Mouse (Mus musculus) urinary bladder, adult 18-20 months (tissue): Measurements from ENCODE around the gene Snx9.

Experiments used
- DNase-seq, 2 experiments: peaks; one replicate each; pipeline ENCODE4 v3.0.0; 2022; ENCODE audit warnings: low spot score in 2 of 2, mixed read lengths in 2 of 2

The Snx9 gene

DNA sequence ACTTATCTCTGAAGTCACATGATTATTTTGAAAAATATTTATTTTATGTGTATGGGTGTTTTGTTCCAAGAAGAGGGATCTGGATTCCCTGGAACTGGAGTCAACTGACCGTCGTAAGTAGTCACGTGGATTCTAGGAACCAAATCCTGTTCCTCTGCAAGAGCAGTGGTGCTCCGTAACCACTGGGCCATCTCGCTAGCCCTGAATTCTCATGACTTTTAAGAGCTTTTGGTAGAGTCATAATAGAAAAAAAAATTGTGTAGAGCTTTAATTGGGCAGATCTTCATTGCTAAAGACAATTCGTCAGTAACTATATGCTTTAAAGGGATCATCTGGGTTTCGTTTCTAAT lies 2.5 kb downstream of the Snx9 start:
- no peak for DNase-seq

DNA sequence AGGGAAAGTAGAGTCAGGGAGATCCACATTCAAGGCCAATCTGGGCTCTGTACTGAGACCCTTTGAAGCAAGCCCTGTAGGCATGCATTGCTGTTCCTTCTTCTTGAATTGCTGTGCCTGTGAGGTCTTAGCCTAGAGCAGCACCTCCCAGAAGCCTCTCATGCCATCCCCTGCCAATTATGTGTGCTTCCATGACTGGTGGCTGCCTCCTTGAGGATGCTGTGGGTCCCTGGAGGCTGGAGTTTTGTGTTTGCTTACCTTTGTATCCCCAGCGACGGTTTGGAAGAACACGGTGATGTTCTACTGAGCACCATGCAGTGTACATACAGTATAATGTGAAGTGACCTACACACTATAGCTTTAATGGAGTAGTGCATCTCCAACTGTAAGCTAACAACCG lies 4.2 kb downstream of the Snx9 start:
- no peak for DNase-seq

DNA sequence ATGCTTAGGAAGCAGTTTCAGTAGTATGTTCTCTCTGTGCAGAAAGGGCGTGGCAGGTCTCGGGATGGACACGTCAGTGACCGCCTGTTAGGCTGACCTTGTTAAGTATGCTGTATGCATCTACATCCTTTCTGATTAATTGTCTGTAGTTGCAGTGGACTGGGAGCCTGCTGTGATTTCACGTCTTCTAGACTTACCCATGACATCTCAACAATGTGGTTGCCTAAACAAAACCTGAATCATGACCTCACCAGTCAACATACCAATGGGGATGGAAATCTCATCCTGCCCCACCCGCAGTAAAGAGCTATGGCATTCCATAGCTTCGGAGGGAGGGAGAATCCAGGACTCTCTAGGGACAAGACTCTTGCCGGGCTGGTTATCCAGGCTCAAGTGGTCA lies 5.0 kb downstream of the Snx9 start:
- DNase-seq: no peak

DNA sequence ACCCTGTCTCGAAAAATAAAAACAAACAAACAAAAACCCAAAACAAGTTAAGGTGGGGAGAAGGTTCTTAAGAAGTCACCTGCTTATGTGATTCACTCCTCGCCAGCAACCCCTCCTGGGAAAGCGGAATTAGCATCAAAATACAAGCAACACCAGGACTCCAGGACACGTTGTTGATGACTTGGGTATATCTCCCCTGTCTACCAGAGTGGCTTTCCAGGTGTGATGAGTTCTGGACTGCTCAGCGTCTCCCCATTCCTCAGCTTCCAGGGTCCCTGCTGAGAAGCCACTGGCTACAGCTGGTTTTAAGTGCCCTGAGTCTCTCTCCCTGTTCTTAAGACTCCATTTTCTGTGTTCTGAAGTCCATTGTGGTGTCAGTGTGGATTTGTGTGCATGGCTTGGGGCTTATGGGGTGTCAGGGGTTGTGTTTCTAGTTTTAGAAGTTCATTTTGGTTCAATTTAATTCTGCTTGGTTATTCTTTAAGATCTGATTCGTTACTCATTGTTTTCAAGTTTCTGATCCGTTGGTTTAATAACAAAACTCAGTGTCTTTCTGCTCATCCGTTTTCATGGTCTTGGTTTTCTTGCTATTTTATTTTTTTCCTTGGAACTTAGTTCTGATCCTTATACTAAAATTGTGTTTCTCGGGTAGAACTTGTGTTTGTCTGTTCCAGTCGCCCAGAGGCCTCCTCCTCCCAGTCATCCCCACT lies 7.7 kb downstream of the Snx9 start:
- no peak for DNase-seq

DNA sequence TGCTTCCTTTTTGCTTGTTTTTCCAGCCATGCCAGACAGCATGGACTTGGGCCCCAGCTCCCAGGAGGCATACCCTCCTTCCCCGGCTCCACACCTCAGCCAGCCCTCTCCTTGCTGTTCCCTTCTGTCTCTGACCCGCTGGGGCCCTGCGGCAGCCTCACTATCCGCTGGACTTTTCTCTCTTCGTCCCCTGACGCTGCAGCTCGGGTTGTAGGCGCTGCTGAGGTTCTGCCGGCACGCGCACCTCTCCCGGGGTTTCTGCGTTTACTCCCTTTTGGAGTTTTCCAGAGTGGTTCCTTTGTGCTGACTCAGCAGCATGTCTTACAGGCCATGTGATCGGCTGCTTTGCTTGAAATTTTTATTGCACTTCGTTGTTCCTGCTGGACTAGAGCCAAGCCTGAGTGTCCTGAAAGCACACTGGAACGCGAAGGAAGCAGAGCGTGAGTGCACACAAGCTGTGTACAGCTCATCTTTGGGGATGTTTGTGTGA lies 8.3 kb downstream of the Snx9 start:
- peak; percentile 46 to 74 for DNase-seq

DNA sequence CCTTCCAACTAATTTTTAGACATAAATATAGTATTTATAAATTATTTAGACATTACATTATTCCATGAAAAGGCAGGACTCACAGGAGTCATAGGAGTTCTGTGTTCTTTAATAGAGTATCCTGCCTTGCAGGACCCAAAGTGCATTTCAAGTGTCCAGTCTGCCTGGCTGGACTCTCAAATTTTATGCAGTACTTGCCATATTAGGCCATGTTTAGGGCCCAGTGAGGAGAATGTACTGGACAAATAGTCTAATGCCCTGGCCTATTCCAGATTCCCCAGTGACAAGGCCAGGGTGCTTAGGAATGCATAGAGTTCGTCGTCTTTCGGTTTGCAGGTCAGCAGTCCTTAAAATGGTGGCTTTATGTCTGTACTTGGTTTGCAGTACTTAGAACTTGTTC lies 8.9 kb downstream of the Snx9 start:
- DNase-seq: no peak

DNA sequence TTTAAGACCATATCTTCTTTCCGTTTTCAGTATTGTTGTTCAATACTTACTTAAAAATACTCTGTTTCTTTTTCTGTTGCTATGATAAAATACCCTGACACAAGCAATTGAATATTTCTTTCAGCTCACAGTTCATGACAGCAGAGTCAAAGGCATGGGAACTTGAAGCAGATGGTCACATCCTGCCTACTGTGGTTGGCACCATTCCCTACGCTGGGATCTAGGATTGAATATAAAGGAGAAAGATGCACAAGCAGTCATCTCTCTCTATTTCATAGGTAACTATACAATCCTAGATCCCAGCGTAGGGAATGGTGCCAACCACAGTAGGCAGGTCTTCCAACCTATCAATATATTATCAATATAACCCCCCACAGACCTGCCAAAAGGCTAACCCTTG lies 9.3 kb downstream of the Snx9 start:
- DNase-seq: no peak

DNA sequence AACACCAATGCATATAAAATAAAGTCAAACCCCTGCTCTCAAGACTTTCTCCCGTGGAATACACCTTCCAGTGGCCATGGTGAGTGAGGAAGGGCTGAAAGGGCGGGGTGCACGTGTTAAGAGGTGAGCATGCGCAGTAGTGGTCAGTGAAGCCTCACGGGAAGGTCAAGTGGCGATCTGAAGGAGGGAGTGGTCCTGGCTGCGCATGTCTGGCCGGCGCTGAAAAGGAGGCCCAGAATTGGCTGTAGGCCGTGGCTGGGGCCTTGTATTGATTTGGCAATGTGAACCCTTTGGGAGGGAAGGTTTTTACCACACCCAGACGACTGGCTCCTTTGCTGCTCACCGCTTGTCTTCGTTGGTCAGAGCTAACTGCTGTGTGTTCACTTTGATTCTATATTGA lies 12.8 kb downstream of the Snx9 start:
- DNase-seq: no peak

DNA sequence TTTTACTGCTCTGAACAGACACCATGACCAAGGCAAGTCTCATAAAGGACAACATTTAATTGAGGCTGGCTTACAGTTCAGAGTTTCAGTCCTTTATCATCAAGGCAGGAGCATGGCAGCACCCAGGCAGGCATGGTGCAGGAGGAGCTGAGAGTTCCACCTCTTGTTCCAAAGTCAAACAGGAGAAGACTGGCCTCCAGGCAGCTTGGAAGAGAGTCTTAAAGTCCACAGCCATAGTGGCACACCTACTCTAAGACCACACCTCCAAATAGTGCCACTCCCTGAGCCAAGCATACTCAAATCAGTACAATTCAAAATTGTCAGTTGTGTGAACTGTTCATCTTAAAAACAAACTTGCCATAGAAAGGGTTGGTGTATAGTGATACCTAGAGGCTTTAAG lies 14.4 kb downstream of the Snx9 start:
- no peak for DNase-seq

DNA sequence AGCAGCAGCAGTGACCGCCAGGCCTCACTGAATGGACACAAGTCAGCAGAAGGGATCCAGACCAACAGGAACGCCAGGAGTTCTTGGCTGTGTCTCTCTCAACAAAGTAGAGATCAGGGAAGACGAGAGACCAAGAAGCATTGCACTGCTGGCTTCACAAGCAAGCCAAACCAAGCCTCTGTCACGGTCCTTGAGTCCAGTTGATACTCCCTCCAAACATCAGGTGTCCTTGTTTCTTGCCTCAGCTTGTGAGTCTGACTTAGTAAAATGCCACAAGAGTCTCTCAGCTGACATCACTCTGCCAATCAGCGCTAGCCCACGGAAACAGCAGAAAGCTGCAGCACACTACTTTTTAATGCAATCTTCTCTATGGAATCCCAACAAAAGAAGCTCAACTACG lies 15.3 kb downstream of the Snx9 start:
- DNase-seq: no peak

DNA sequence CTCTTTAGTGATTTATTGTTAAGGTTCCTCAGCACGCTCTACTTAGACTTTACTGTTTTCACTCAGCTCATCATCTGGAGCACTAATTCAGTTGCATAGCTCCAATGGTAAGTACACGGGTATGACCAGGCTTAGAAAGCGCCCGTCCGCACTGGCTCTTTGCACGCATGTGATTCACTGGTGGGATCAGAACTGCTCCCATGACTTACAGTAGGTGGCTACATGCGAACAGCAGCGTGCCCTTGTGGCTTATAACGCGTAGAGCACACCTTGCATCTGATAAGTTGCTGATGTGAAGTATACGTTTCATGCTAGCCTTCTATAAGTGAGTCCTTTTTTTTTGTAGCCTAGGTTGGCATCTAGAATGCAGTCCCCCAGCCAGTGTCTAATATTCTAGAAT lies 16.1 kb downstream of the Snx9 start:
- no peak for DNase-seq

DNA sequence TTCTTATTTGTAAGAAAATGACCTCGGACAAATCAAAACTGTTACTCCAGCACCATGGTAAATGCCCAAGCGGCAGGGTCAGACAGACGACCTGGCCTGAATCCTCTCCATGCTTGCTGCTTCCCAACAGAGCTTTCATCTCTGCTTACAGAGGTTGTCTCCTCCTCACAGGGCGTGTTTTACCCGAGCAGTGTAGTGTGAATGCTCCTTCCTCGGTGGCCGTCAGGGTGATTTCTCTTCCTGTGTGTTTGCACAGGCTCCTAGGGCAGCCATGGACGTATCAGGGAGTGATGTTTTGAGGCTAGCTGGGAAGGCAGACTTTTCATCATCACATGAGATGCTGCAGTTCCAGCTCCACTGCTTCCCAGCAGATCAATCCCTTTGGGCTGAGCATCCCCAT lies 17.1 kb downstream of the Snx9 start:
- DNase-seq: no peak

DNA sequence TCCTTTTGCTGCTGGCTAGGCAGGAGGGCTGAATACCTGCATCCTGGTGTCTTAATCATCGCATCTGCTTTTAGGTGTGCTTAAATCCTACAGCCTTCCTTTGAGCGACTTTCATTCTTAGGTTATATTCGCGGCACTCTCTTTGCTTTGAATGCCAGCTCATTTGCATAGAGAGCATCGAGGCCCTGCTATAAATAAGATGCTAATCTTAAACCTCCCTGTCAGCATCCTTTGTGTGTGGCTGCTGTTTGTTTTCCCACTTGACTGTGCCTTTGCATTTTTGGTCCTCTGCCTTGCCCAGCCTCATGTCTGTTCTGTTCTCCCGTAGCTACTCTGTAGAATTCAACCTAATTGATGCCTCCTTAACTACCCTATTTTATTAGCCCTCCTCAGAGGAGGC lies 21.2 kb downstream of the Snx9 start:
- no peak for DNase-seq

DNA sequence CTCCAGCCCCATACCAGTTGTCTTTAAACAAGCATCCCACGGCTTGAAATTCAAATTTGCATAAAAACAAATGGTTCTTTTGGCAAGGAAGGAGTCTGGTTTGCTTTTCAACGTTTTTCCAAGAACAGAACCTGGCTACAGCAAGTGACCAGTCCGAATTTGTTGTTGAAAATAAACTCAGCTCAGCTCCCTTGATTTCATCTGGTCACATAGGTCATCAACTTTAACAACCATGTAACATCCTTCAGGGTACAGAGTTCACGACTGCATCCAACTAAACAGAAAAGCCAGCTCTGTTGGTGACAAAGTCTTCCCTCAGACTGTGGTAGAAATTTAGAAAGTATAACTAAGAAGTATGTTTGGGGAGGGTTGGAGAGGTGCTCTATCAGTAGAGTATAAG lies 21.7 kb downstream of the Snx9 start:
- DNase-seq: no peak

DNA sequence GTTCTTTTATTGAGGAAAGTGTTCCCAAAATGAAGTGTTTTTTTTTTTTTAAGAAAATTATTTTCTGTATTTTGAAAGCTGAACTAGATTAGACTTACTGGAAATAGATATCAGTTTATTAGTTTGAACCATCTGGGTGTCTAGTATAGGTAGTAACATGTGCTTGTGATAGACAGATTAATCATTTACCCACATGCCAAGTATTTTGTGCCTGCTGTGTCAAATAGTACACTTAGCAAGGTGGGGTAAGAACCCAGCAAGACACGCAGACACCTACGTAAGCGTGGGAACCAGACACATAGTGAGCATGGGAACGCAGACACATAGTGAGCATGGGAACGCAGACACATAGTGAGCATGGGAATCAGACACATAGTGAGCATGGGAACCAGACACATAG lies 22.6 kb downstream of the Snx9 start:
- DNase-seq: no peak

DNA sequence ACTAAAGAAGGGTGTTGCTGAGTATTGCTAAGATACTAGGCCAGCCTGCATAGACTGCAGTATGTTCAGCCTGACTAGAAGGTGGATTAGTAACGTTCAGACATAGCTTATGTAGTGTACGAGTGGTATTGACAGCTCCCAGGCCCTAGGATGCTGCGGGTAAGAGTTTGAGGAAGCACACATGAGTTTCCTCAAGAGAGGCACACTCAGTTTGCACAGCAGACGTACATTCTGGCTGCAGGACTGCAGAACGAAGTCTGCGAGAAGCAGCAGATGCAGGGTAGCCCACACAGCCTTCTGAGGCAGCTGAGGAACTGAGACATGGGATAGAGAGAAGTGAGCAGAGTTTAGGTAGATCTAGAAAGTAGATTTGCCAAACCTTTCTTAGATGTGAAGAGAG lies 26.3 kb downstream of the Snx9 start:
- DNase-seq: no peak

DNA sequence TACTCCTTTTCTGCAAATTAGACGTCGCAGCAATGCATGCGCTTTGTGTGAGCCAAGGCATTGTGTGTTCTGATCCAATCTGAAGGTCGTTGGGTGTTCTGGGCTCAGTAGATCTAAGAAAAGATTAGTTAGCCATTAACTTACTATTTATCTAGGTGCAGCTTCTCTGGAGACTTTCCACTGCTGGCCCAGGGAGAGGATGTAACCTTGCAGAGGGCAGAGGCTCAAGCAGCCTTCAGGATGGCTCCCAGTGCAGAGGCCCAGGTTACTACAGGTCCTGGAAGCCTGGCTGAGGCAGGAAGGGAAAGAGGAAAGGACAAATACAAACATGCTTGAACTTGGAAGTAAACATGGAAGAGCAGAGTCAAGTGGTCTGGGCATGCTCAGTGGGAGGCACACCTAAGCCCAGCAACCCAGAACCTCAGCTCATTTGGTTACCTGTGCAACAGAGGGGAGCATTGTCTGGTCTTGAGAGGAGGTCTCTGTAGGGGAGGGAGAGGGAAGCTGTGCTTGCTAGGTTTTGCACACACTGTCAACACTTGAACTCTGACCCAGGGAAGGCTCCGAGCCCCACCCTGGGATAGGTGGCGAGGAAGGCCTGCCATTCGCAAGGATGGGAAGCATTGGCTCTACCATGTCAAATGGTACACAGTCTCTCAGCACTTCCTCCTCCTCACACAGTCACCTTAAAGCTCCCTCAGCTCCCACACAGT lies 27.3 kb downstream of the Snx9 start:
- no peak for DNase-seq

DNA sequence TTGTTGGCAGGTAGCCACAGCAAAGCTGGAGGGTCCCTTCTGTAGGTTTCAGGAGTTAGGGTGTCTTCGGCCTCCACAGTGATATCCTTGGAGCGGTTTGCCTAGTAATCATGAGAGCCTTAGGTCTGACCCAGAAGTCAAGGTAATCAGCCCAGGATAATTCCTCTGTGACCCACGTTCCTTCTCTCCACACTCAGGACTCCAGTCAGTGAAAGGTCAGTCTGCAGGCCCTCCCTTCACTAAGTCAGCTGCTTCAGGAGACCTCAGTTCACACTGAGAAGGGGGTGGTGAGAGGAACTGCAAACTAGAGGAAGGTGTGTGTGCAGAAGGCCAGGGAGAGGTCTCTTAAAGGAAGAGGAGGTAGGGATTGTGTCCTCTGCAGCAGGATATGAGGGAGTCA lies 28.3 kb downstream of the Snx9 start:
- no peak for DNase-seq

DNA sequence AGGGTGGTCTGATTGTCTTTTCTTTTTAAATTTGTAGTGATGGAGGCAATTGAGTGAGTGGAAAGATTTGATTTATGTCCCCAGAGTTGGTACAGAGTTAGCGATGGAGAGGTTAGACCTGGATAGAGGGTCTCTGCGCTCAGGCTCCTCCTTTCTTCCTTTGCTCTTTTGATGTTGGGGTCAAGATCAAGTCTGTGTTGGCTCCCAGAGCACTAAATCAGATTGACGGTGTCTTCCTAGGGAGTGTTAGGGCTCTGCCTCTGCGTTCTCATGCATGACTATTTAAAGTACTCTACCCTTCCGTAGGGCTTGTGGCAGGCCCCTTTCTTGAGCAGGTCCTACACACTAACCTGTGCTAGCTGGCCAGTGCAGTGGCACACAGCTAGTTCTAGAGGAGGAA lies 28.9 kb downstream of the Snx9 start:
- DNase-seq: no peak

DNA sequence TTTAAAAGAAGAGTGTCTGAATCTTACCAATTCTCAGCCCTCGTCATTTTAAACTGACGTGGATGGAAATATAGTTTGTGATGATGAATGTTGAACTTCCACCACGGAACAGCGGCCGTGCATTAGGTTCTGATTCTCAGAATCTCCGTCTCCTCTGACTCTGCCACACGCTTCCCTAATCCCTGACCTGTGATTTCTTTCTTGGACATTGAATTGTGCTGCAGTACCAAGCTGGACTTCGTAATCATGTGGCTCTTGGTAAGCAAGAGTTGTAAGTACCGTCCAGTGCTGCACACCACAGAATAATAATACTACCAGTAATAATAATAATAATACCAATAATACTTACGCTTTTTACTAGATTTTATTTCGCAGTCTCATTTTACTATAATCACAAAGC lies 29.6 kb downstream of the Snx9 start:
- DNase-seq: no peak

DNA sequence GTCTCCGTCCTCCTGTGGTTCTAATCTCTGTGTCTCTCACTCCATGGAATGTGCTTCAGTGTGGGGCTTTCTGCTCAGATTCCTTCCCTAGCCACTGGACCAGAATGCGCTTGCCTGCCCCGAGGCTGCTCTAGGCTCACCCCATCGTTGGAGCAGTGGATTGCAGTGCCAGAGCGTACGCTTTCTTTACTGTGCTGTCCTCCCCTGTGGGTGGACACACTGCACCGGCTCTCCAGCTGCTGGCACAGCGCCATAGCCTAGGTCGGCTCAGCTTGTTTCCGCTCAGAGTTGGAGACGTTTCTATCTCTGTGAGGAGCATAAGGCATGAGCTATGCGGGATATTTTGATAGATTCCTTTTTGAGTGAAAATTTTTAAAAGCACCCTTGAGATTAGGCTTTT lies 31.4 kb downstream of the Snx9 start:
- DNase-seq: no peak

DNA sequence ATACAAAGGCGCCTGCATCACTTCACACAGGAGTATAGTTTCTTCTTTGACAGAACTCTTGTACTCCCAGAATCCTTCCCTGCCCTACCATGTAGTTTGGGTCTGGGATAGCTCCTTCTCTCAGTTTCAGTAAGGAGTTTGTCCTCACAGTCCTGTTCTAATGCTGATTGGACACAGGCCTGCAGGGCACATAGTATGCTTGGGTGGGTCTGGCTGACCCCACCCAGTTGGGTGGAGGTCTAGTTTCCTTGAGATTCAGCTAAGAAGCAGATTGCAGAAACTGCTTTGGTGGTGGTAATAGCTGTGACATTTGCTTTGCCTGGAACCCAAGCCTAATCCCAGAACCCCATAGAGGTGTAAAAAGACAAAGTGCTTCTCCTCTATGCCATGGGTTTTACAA lies 33.4 kb downstream of the Snx9 start:
- no peak for DNase-seq

DNA sequence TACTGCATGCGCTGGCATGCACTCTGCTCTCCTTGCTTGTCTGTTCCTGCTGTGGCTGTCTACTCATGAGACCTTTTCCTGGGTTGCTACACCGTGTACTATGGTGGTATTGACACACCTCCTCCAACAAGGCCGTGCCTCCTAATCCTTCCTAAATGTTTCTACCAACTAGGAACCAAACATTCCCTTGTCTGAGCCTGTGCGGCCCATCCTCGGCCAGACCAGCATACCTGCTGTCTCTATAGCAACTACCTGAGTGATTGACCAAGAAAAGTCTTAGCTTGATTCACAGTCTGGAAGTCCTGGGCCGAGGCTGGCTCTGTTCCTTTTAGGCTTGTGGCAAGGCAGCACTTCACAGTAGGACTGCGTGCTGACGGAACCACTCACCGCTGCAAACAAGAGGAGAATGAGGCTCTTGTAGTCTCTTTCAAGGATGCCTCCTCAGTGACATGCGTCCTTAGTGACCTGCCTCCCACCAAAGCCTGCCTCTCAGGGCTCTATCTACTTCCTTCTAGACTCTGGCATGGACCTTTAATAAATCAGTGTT lies 36.6 kb downstream of the Snx9 start:
- no peak for DNase-seq

DNA sequence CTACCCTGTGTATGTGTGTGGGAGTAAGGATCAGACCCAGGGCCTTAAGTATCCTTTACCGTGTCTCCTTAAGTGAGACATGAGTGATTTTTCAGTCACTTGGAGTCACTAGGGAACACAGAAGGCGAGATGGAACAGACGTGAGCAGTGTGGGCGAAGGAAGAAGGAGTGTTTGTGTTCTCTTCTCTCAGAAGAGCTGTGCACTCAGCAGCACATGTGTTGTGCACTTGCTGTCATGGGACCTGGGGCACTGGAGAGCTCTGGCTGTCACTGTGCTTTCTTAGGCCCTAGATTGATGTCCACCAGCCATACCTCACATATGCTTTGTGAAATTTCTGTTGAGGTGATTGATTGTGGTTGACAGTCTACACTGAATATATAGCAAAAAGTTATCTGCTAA lies 37.7 kb downstream of the Snx9 start:
- no peak for DNase-seq
